Mouse (Mus musculus): Measurements from ENCODE around the gene Alkbh6. TPM values are rescaled to one million over a fixed set of nuclear protein-coding genes. Genes with fewer than 3 reads are reported as not detected.

Gene Alkbh6
- 4.7 TPM for polyA plus RNA-seq (2014; fragmentation: Illumina TruSeq; extraction: RNeasy Lipid Tissue Mini Kit (QIAGEN cat#74804); ENCODE audit: low read depth, low replicate concordance)

GRCm38 (mm10) chr7:30308076-30309005 is at the start of gene Alkbh6:
Gene Alkbh6 (plus strand): TSS chr7:30308717.

GRCm38 (mm10) chr7:30279951-30280669 is 28.4 kb upstream of the Alkbh6 start, which contains the start of the genes Thap8 and Wdr62:
Gene Thap8 (plus strand): TSS chr7:30280094.
Gene Wdr62 (minus strand): TSS chr7:30280419.

GRCm38 (mm10) chr7:30291215-30292131 is 17.0 kb upstream of the Alkbh6 start, which contains the start of gene Clip3:
Gene Clip3 (plus strand): TSS chr7:30291728.

GRCm38 (mm10) chr7:30314721-30315155 is 6.2 kb downstream of the Alkbh6 start, which contains the start of gene Syne4:
Gene Syne4 (plus strand): TSS chr7:30314807.

GRCm38 (mm10) chr7:30321539-30322284 is 13.2 kb downstream of the Alkbh6 start, which contains the start of gene E130208F15Rik:
Gene E130208F15Rik (plus strand): TSS chr7:30321740.

GRCm38 (mm10) chr7:30323795-30324194 is 15.3 kb downstream of the Alkbh6 start, which contains the start of gene Sdhaf1:
Gene Sdhaf1 (minus strand): TSS chr7:30323895.

GRCm38 (mm10) chr7:30362652-30363343 is 54.3 kb downstream of the Alkbh6 start, which contains the start of gene Lrfn3:
Gene Lrfn3 (minus strand): TSS chr7:30362772.

Other genes with a start within 250 kb of the Alkbh6 start
- gene Zfp82, start 235.8 kb upstream of the Alkbh6 start, polyA plus RNA-seq (2014; fragmentation: Illumina TruSeq; extraction: RNeasy Lipid Tissue Mini Kit (QIAGEN cat#74804); ENCODE audit: low read depth, low replicate concordance), result 2.0 TPM
- not detected for gene Gm26920, start 218.3 kb upstream of the Alkbh6 start, polyA plus RNA-seq (2014; fragmentation: Illumina TruSeq; extraction: RNeasy Lipid Tissue Mini Kit (QIAGEN cat#74804); ENCODE audit: low read depth, low replicate concordance)
- 1.9 TPM for gene Zfp566, start 218.2 kb upstream of the Alkbh6 start, polyA plus RNA-seq (2014; fragmentation: Illumina TruSeq; extraction: RNeasy Lipid Tissue Mini Kit (QIAGEN cat#74804); ENCODE audit: low read depth, low replicate concordance)
- 97.5 TPM for gene Zfp260, start 213.9 kb upstream of the Alkbh6 start, polyA plus RNA-seq (2014; fragmentation: Illumina TruSeq; extraction: RNeasy Lipid Tissue Mini Kit (QIAGEN cat#74804); ENCODE audit: low read depth, low replicate concordance)
- gene Zfp382, start 186.8 kb upstream of the Alkbh6 start, polyA plus RNA-seq (2014; fragmentation: Illumina TruSeq; extraction: RNeasy Lipid Tissue Mini Kit (QIAGEN cat#74804); ENCODE audit: low read depth, low replicate concordance), result 0.93 TPM
- 32.4 TPM for gene Zfp146, start 139.0 kb upstream of the Alkbh6 start, polyA plus RNA-seq (2014; fragmentation: Illumina TruSeq; extraction: RNeasy Lipid Tissue Mini Kit (QIAGEN cat#74804); ENCODE audit: low read depth, low replicate concordance)
- not detected for gene Cox7a1, start 124.6 kb upstream of the Alkbh6 start, polyA plus RNA-seq (2014; fragmentation: Illumina TruSeq; extraction: RNeasy Lipid Tissue Mini Kit (QIAGEN cat#74804); ENCODE audit: low read depth, low replicate concordance)
- gene Capns1, start 109.9 kb upstream of the Alkbh6 start, polyA plus RNA-seq (2014; fragmentation: Illumina TruSeq; extraction: RNeasy Lipid Tissue Mini Kit (QIAGEN cat#74804); ENCODE audit: low read depth, low replicate concordance), result 58.2 TPM
- not detected for gene Polr2i, start 76.8 kb upstream of the Alkbh6 start, polyA plus RNA-seq (2014; fragmentation: Illumina TruSeq; extraction: RNeasy Lipid Tissue Mini Kit (QIAGEN cat#74804); ENCODE audit: low read depth, low replicate concordance)
- 7.6 TPM for gene Tbcb, start 76.4 kb upstream of the Alkbh6 start, polyA plus RNA-seq (2014; fragmentation: Illumina TruSeq; extraction: RNeasy Lipid Tissue Mini Kit (QIAGEN cat#74804); ENCODE audit: low read depth, low replicate concordance)
- not detected for gene Ovol3, start 73.0 kb upstream of the Alkbh6 start, polyA plus RNA-seq (2014; fragmentation: Illumina TruSeq; extraction: RNeasy Lipid Tissue Mini Kit (QIAGEN cat#74804); ENCODE audit: low read depth, low replicate concordance)
- not detected for gene Thap8, start 28.6 kb upstream of the Alkbh6 start, polyA plus RNA-seq (2014; fragmentation: Illumina TruSeq; extraction: RNeasy Lipid Tissue Mini Kit (QIAGEN cat#74804); ENCODE audit: low read depth, low replicate concordance)
- gene Wdr62, start 28.3 kb upstream of the Alkbh6 start, polyA plus RNA-seq (2014; fragmentation: Illumina TruSeq; extraction: RNeasy Lipid Tissue Mini Kit (QIAGEN cat#74804); ENCODE audit: low read depth, low replicate concordance), result not detected
- 1.7 TPM for gene Clip3, start 17.0 kb upstream of the Alkbh6 start, polyA plus RNA-seq (2014; fragmentation: Illumina TruSeq; extraction: RNeasy Lipid Tissue Mini Kit (QIAGEN cat#74804); ENCODE audit: low read depth, low replicate concordance)
- gene Syne4, start 6.1 kb downstream of the Alkbh6 start, polyA plus RNA-seq (2014; fragmentation: Illumina TruSeq; extraction: RNeasy Lipid Tissue Mini Kit (QIAGEN cat#74804); ENCODE audit: low read depth, low replicate concordance), result 5.0 TPM
- gene E130208F15Rik, start 13.0 kb downstream of the Alkbh6 start, polyA plus RNA-seq (2014; fragmentation: Illumina TruSeq; extraction: RNeasy Lipid Tissue Mini Kit (QIAGEN cat#74804); ENCODE audit: low read depth, low replicate concordance), result 1.4 TPM
- 5.7 TPM for gene Sdhaf1, start 15.2 kb downstream of the Alkbh6 start, polyA plus RNA-seq (2014; fragmentation: Illumina TruSeq; extraction: RNeasy Lipid Tissue Mini Kit (QIAGEN cat#74804); ENCODE audit: low read depth, low replicate concordance)
- gene Lrfn3, start 54.1 kb downstream of the Alkbh6 start, polyA plus RNA-seq (2014; fragmentation: Illumina TruSeq; extraction: RNeasy Lipid Tissue Mini Kit (QIAGEN cat#74804); ENCODE audit: low read depth, low replicate concordance), result 0.69 TPM
- 0.97 TPM for gene Tyrobp, start 105.0 kb downstream of the Alkbh6 start, polyA plus RNA-seq (2014; fragmentation: Illumina TruSeq; extraction: RNeasy Lipid Tissue Mini Kit (QIAGEN cat#74804); ENCODE audit: low read depth, low replicate concordance)
- not detected for gene Hcst, start 111.1 kb downstream of the Alkbh6 start, polyA plus RNA-seq (2014; fragmentation: Illumina TruSeq; extraction: RNeasy Lipid Tissue Mini Kit (QIAGEN cat#74804); ENCODE audit: low read depth, low replicate concordance)
- not detected for gene Nfkbid, start 113.0 kb downstream of the Alkbh6 start, polyA plus RNA-seq (2014; fragmentation: Illumina TruSeq; extraction: RNeasy Lipid Tissue Mini Kit (QIAGEN cat#74804); ENCODE audit: low read depth, low replicate concordance)
- 1.6 TPM for gene Aplp1, start 136.8 kb downstream of the Alkbh6 start, polyA plus RNA-seq (2014; fragmentation: Illumina TruSeq; extraction: RNeasy Lipid Tissue Mini Kit (QIAGEN cat#74804); ENCODE audit: low read depth, low replicate concordance)
- not detected for gene Kirrel2, start 149.0 kb downstream of the Alkbh6 start, polyA plus RNA-seq (2014; fragmentation: Illumina TruSeq; extraction: RNeasy Lipid Tissue Mini Kit (QIAGEN cat#74804); ENCODE audit: low read depth, low replicate concordance)
- gene Nphs1, start 149.6 kb downstream of the Alkbh6 start, polyA plus RNA-seq (2014; fragmentation: Illumina TruSeq; extraction: RNeasy Lipid Tissue Mini Kit (QIAGEN cat#74804); ENCODE audit: low read depth, low replicate concordance), result 3.5 TPM
- 2.5 TPM for gene Prodh2, start 184.9 kb downstream of the Alkbh6 start, polyA plus RNA-seq (2014; fragmentation: Illumina TruSeq; extraction: RNeasy Lipid Tissue Mini Kit (QIAGEN cat#74804); ENCODE audit: low read depth, low replicate concordance)
- gene Arhgap33, start 226.3 kb downstream of the Alkbh6 start, polyA plus RNA-seq (2014; fragmentation: Illumina TruSeq; extraction: RNeasy Lipid Tissue Mini Kit (QIAGEN cat#74804); ENCODE audit: low read depth, low replicate concordance), result 0.12 TPM
- gene Hspb6, start 243.5 kb downstream of the Alkbh6 start, polyA plus RNA-seq (2014; fragmentation: Illumina TruSeq; extraction: RNeasy Lipid Tissue Mini Kit (QIAGEN cat#74804); ENCODE audit: low read depth, low replicate concordance), result 6.5 TPM
- 0.81 TPM for gene Proser3, start 243.6 kb downstream of the Alkbh6 start, polyA plus RNA-seq (2014; fragmentation: Illumina TruSeq; extraction: RNeasy Lipid Tissue Mini Kit (QIAGEN cat#74804); ENCODE audit: low read depth, low replicate concordance)

Measured in kidney, adult 10 weeks (tissue).